Mouse (Mus musculus) kidney, postnatal 0 days (tissue): Measurements from ENCODE around the gene Olfr963. TPM values are rescaled to one million over a fixed set of nuclear protein-coding genes. Genes with fewer than 3 reads are reported as not detected.

Source experiments
- ATAC-seq: fragments of 200-750 bp; cut with Nextera tagmentation; replicated peaks from 2 replicates; pipeline ENCODE4 v1.8.0; 2017; ENCODE audit warnings: low read depth, moderate number of reproducible peaks, moderate TSS enrichment, moderate library complexity; ENCODE audit not compliant: low FRiP score
- DNase-seq: peaks from one replicate; pipeline ENCODE4 v3.0.0-alpha.2; 2016; ENCODE audit warnings: low spot score
- H3K27ac ChIP-seq: fragments of 300-500 bp; sonication (generic); 2 replicates; pipeline ENCODE4 v1.5.1; 2014; ENCODE audit warnings: mild to moderate bottlenecking
- H3K27me3 ChIP-seq: fragments of 300-500 bp; sonication (generic); 2 replicates; pipeline ENCODE4 v1.6.1; 2014; ENCODE audit warnings: low read length, mixed read lengths; ENCODE audit not compliant: insufficient read depth
- H3K36me3 ChIP-seq: fragments of 300-500 bp; sonication (generic); 2 replicates; pipeline ENCODE4 v1.6.1; 2014; ENCODE audit warnings: low read length, mixed read lengths; ENCODE audit not compliant: insufficient read depth
- H3K4me1 ChIP-seq: fragments of 300-500 bp; sonication (generic); replicated peaks from 2 replicates; pipeline ENCODE4 v1.6.1; 2014; ENCODE audit warnings: antibody characterized with exemption, low read length, mixed read lengths; ENCODE audit not compliant: insufficient read depth
- H3K4me2 ChIP-seq: fragments of 300-500 bp; sonication (generic); 2 replicates; pipeline ENCODE4 v1.6.1; 2014; ENCODE audit warnings: mild to moderate bottlenecking, low read length, moderate library complexity, mixed read lengths
- H3K4me3 ChIP-seq: fragments of 300-500 bp; sonication (generic); replicated peaks from 2 replicates; pipeline ENCODE4 v1.5.1; 2014; ENCODE audit warnings: low read depth, low read length
- H3K9ac ChIP-seq: fragments of 300-500 bp; sonication (generic); 2 replicates; pipeline ENCODE4 v1.6.1; 2014; ENCODE audit warnings: low read depth, low read length
- H3K9me3 ChIP-seq: fragments of 300-500 bp; sonication (generic); replicated peaks from 2 replicates; pipeline ENCODE4 v1.6.1; 2016; ENCODE audit warnings: low read length, inconsistent platforms, mixed read lengths
- CTCF ChIP-seq: IDR thresholded peaks from 2 replicates; pipeline ENCODE4 v1.5.1; 2016; ENCODE audit warnings: antibody characterized with exemption, low read depth, mild to moderate bottlenecking, moderate library complexity
- WGBS: fragments of 180-500 bp; shearing (Covaris S2); extraction: QIAGEN DNeasy Blood & Tissue Kit; methylation state at CpG from one replicate; pipeline ENCODE4 v1.1.7; 2014; 5-methylcytosine and 5-hydroxymethylcytosine counted together
- polyA plus RNA-seq: library from polyadenylated mRNA; unstranded; fragments of >200 nt; fragmentation: Nextera tagmentation; extraction: Ambion mirVana; gene quantifications from 2 replicates; pipeline ENCODE4 v1.2.1, GENCODE M21; 2015

Gene Olfr963
- polyA plus RNA-seq, 1 experiment from 2014 or later = not detected

GRCm38 (mm10) chr9:39707017-39707416 lies 40.0 kb downstream of the Olfr963 start, which contains the start of gene Olfr149:
Gene Olfr149, minus strand, starts transcription at chr9:39707117.
- H3K27ac ChIP-seq = no peak within 1 kb of the TSS
- no peak within 1 kb of the TSS for H3K9ac ChIP-seq
- no peaks in the 10 kb centered on the region for H3K36me3 ChIP-seq
- H3K9me3 ChIP-seq = no peaks in the 10 kb centered on the region
- H3K4me1 ChIP-seq = no peaks in the 10 kb centered on the region
- no peak within 1 kb of the TSS for H3K4me2 ChIP-seq
- TF ChIP-seq CTCF = no peak
- no peak within 1 kb of the TSS for H3K4me3 ChIP-seq
- DNase-seq = no peak
- no peaks in the 10 kb centered on the region for H3K27me3 ChIP-seq
- no peak for ATAC-seq

DNA sequence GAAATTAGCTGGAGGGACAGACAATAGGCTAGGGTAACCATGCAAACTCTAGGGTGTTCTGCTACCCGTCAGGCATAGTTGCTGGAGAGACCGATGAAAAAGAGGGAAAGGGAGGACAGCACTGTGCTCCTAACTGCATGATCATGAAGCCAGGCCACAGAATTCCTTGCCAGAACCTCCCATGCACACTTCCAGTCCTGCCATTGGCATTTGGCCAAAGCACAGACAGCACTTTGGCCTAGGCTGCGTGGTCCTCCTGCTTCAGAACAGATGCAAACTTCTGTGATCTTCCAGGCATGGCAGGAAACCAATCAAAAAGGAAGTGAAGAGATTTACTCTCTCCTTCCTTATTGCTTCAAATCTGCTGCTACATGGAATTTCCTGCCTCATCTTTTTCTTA lies 42.0 kb downstream of the Olfr963 start:
- Histone ChIP-seq H3K27ac (no peak overlapping the region), H3K4me1 (no peaks in the 10 kb centered on the region), H3K9ac (no peak overlapping the region), H3K27me3 (no peaks in the 10 kb centered on the region), H3K4me3 (no peak overlapping the region), H3K9me3 (no peaks in the 10 kb centered on the region), H3K4me2 (no peak overlapping the region), H3K36me3 (no peaks in the 10 kb centered on the region)
- WGBS = 33% methylated on average over 3 of the region's 3 CpGs
- DNase-seq = peak; percentile 32
- no peak for TF ChIP-seq CTCF
- ATAC-seq = no peak

DNA sequence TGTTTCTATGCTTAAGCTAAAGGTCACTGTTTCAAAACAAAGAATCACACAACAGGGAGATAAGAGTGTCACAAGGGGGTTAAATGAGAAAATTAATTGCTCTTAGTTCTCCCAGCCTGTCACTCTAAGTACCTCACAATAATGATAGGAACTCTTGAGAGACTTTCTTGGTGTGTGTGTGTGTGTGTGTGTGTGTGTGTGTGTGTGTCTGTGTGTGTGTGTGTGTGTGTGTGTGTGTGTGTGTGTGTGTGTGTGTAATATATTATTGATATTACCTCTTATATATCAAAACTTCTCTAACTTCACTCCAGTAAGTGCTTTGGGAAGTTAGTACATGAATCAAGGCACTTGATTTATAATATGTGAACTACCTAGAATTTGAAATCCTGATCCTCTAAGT lies 44.0 kb downstream of the Olfr963 start, which contains the start of gene Olfr965:
TSS of gene Olfr965 (plus strand) at position 301 of the 400 bp plus-strand sequence.
- Histone ChIP-seq H3K9me3 (no peaks in the 10 kb centered on the region), H3K4me1 (no peaks in the 10 kb centered on the region), H3K4me3 (no peak within 1 kb of the TSS), H3K36me3 (no peaks in the 10 kb centered on the region), H3K27ac (no peak within 1 kb of the TSS), H3K27me3 (no peaks in the 10 kb centered on the region), H3K4me2 (no peak within 1 kb of the TSS), H3K9ac (no peak within 1 kb of the TSS)
- DNase-seq = no peak
- TF ChIP-seq CTCF = no peak
- no peak for ATAC-seq

Other genes starting within 250 kb of the Olfr963 start
- not detected in 2 replicates for gene Olfr952, start 240.1 kb upstream of the Olfr963 start, polyA plus RNA-seq
- gene Olfr954, start 210.5 kb upstream of the Olfr963 start, polyA plus RNA-seq = not detected in 2 replicates
- not detected in 2 replicates for gene Olfr955, start 195.3 kb upstream of the Olfr963 start, polyA plus RNA-seq
- gene Olfr44, start 173.2 kb upstream of the Olfr963 start, polyA plus RNA-seq = not detected in 2 replicates
- gene Olfr957, start 151.4 kb upstream of the Olfr963 start, polyA plus RNA-seq = not detected in 2 replicates
- gene Olfr958, start 113.2 kb upstream of the Olfr963 start, polyA plus RNA-seq = not detected in 2 replicates
- gene Olfr959, start 91.6 kb upstream of the Olfr963 start, polyA plus RNA-seq = not detected in 2 replicates
- gene AW551984, start 62.8 kb upstream of the Olfr963 start, polyA plus RNA-seq = 9.1 and 10.2 TPM in 2 replicates
- gene Olfr148, start 56.5 kb upstream of the Olfr963 start, polyA plus RNA-seq = not detected in 2 replicates
- not detected in 2 replicates for gene Olfr960, start 45.8 kb upstream of the Olfr963 start, polyA plus RNA-seq
- not detected in 2 replicates for gene Olfr961, start 22.1 kb upstream of the Olfr963 start, polyA plus RNA-seq
- gene Olfr149, start 39.9 kb downstream of the Olfr963 start, polyA plus RNA-seq = not detected in 2 replicates
- gene Olfr965, start 44.1 kb downstream of the Olfr963 start, polyA plus RNA-seq = not detected in 2 replicates
- gene Olfr150, start 63.8 kb downstream of the Olfr963 start, polyA plus RNA-seq = not detected in 2 replicates
- gene Olfr967, start 79.0 kb downstream of the Olfr963 start, polyA plus RNA-seq = not detected in 2 replicates
- gene Olfr968, start 116.0 kb downstream of the Olfr963 start, polyA plus RNA-seq = not detected in 2 replicates
- gene Olfr969, start 123.7 kb downstream of the Olfr963 start, polyA plus RNA-seq = not detected in 2 replicates
- not detected in 2 replicates for gene Olfr970, start 141.7 kb downstream of the Olfr963 start, polyA plus RNA-seq
- gene Olfr971, start 169.7 kb downstream of the Olfr963 start, polyA plus RNA-seq = not detected in 2 replicates
- gene Olfr972, start 199.2 kb downstream of the Olfr963 start, polyA plus RNA-seq = not detected in 2 replicates
- gene Olfr229, start 240.1 kb downstream of the Olfr963 start, polyA plus RNA-seq = not detected in 2 replicates